Mouse (Mus musculus): ENCODE data around the gene Wscd1.

Wscd1 gene

GRCm38 (mm10) chr11:71749671-71750070 is at the start of gene Wscd1:
Gene Wscd1, plus strand, starts transcription at chr11:71749920.
- no peak for DNase-seq (ENCODE audit: low spot score)

- DNase-seq (ENCODE audit: low spot score) = no peak
Measured at GRCm38 (mm10) chr11:71728066-71728465, 21.7 kb upstream of the Wscd1 start.

GRCm38 (mm10) chr11:71729287-71729686 is 20.4 kb upstream of the Wscd1 start:
- no peak for DNase-seq (ENCODE audit: low spot score)

GRCm38 (mm10) chr11:71733771-71734170 is 15.9 kb upstream of the Wscd1 start:
- DNase-seq (ENCODE audit: low spot score) = no peak

- no peak for DNase-seq (ENCODE audit: low spot score)
Measured at GRCm38 (mm10) chr11:71737106-71737505, 12.6 kb upstream of the Wscd1 start.

GRCm38 (mm10) chr11:71738501-71739045 is 11.1 kb upstream of the Wscd1 start:
- DNase-seq (ENCODE audit: low spot score) = no peak

- no peak for DNase-seq (ENCODE audit: low spot score)
Measured at GRCm38 (mm10) chr11:71745875-71746274, 3.8 kb upstream of the Wscd1 start.

- no peak for DNase-seq (ENCODE audit: low spot score)
Measured at GRCm38 (mm10) chr11:71747719-71748118, 2.0 kb upstream of the Wscd1 start.

GRCm38 (mm10) chr11:71750534-71751173 is 934 bp downstream of the Wscd1 start:
- peak; percentile 73 for DNase-seq (ENCODE audit: low spot score)

GRCm38 (mm10) chr11:71751174-71751611 is 1.5 kb downstream of the Wscd1 start:
- DNase-seq (ENCODE audit: low spot score) = no peak

GRCm38 (mm10) chr11:71751689-71752088 is 2.0 kb downstream of the Wscd1 start:
- no peak for DNase-seq (ENCODE audit: low spot score)

GRCm38 (mm10) chr11:71752626-71753025 is 2.9 kb downstream of the Wscd1 start:
- no peak for DNase-seq (ENCODE audit: low spot score)

GRCm38 (mm10) chr11:71755115-71755514 is 5.4 kb downstream of the Wscd1 start:
- no peak for DNase-seq (ENCODE audit: low spot score)

- DNase-seq (ENCODE audit: low spot score) = no peak
Measured at GRCm38 (mm10) chr11:71756325-71756724, 6.6 kb downstream of the Wscd1 start.

GRCm38 (mm10) chr11:71758211-71759110 is 8.7 kb downstream of the Wscd1 start:
- peak; percentile 82 for DNase-seq (ENCODE audit: low spot score)

- DNase-seq (ENCODE audit: low spot score) = no peak
Measured at GRCm38 (mm10) chr11:71760991-71761390, 11.3 kb downstream of the Wscd1 start.

- peak; percentile 69 for DNase-seq (ENCODE audit: low spot score)
Measured at GRCm38 (mm10) chr11:71763154-71763553, 13.4 kb downstream of the Wscd1 start.

GRCm38 (mm10) chr11:71763651-71764275 is 14.0 kb downstream of the Wscd1 start:
- no peak for DNase-seq (ENCODE audit: low spot score)

- DNase-seq (ENCODE audit: low spot score) = no peak
Measured at GRCm38 (mm10) chr11:71764743-71765142, 15.0 kb downstream of the Wscd1 start.

GRCm38 (mm10) chr11:71765335-71765734 is 15.6 kb downstream of the Wscd1 start:
- DNase-seq (ENCODE audit: low spot score) = no peak

- no peak for DNase-seq (ENCODE audit: low spot score)
Measured at GRCm38 (mm10) chr11:71766380-71766779, 16.7 kb downstream of the Wscd1 start.

- no peak for DNase-seq (ENCODE audit: low spot score)
Measured at GRCm38 (mm10) chr11:71767726-71768125, 18.0 kb downstream of the Wscd1 start.
